Mouse (Mus musculus) c-Kit-positive CD71-positive TER-119-positive erythroid progenitor cells, embryonic 14.5 days (primary cell): ENCODE measurements around the gene Cacnb2.

ENCODE experiments used
- DNase-seq: peaks from one replicate; pipeline ENCODE4 v3.0.0-alpha.2; 2013; ENCODE audit warnings: low spot score

Cacnb2 gene

DNA sequence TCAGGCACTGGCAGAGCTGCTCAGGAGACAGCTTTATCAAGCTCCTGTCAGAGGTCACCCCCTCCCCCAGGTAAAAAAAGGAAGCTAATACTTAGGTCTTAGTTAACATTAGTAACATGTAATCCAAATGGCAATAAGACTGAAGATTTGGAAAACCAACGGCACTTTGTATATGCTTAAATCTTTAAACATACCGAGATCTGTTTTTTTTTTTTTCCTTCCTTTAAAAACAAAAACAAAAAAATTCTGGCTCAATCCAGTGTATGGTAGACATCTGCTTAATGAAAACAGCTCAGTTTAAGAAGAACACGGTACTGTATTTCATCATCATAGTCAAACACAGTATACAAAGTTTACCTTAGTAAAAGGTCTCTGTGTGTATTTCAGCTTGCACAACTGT, at the start of gene Cacnb2:
Cacnb2 (plus strand) TSS at position 301 of the 400 bp plus-strand sequence.
- DNase-seq = no peak

DNA sequence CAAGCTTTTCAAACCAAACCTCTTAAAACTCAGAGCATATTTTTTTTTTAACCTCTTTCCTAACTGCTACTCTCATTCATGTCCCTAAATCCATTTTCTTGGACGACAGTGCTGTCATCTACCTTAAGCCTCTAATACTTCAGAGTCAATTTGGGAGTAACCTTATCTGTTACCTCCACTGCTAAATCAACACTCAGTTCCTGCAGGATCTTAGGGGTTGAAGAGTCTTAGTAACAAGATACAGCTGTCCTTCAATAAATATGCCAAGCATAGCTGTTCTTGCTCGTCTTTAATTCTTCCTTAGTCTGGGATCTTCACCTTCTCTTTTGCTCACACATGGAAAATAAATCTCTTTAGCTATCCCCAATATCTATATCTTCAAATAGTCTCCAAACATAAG, 34.9 kb upstream of the Cacnb2 start:
- DNase-seq = no peak

GRCm38 (mm10) chr2:14571300-14571699, 31.6 kb upstream of the Cacnb2 start:
- DNase-seq = no peak

DNA sequence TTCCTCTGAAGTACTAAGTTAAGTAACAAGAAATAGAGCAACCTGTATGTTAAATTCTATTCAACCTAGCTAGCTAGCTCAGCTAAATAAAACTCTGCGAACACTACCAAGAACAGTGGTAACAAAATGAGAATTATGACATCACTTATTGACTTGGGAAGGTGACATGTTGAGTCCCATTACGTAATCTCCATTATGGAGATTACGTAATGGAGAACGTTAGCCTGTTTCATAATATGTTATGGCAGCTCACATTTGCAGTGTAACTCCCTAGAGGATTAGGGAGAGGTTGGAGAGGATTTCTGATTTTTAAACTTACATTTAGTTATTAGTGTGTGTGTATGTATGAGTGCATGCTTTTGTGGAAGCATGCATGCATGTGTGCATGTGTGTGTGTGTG, 13.3 kb upstream of the Cacnb2 start:
- no peak for DNase-seq

GRCm38 (mm10) chr2:14597909-14598563, 4.9 kb upstream of the Cacnb2 start:
- no peak for DNase-seq

DNA sequence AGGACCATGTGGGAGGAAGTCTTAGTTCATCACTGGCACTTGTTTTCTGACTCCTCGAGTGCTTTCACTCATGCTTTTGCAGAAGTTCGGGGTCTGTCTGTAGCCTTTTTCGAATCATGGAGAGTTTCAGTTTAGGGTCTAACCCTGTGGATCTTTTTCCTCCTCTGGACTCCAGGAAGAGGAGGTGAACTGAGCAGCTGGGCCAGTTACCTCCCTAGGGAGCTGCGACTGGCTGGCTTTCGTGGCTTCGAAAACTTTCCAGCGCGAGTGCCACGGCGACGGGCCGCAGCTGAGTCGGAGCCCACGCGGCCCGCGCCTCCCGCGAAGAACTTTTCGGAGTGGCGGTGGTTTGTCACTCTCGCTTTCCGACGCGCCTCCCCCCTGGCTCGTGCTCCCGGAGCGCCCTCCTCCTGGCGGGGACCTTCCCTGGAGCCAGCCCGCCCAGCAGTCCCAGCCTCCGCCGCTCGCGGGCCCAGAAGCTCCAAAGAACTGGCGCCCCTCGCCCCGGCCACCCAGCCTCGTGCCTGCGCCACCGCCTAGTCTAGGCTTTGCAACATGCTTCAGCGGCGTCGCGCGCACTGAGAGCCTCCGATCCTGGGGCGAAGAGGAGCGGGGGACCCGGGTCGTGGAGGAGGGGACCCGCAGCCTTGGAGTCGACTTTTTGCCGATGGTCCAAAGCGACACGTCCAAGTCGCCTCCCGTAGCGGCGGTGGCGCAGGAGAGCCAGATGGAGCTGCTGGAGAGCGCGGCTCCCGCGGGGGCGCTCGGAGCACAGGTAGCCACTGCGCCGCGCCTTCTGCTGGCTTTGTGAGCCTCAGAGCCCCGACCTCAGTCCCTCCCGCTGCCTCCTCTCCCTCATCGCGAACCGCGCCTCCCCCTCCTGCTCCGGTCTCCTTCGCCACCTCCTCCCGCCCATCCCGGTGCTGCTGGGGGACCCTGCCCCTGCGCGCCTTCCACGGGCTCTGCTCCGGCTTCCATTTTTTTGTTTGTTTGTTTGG, 1.2 kb downstream of the Cacnb2 start:
- no peak for DNase-seq

GRCm38 (mm10) chr2:14604791-14605190, 1.9 kb downstream of the Cacnb2 start:
- no peak for DNase-seq

- no peak for DNase-seq
Observed at GRCm38 (mm10) chr2:14605207-14605606, 2.3 kb downstream of the Cacnb2 start.

- DNase-seq = no peak
Observed at GRCm38 (mm10) chr2:14608606-14609005, 5.7 kb downstream of the Cacnb2 start.

DNA sequence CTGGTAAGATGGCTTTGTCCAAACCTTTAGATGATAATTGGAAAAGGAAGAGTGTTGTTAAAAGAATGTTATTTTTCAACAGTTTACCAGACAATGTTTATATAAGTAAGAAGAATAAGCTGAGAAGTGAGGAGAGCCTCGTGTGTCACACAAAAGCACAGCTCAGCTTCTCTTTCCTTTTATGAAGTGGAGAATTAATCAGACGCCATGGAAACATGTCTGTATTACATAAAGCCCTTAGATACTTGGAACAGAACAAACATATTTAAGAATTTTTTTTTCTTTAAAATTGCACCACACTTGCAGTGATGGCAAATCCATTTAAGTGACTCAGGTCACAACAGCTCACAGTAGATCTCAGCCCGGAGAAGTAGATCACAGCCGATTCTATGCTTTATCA, 9.8 kb downstream of the Cacnb2 start:
- DNase-seq = no peak

GRCm38 (mm10) chr2:14616361-14616760, 13.5 kb downstream of the Cacnb2 start:
- no peak for DNase-seq

DNA sequence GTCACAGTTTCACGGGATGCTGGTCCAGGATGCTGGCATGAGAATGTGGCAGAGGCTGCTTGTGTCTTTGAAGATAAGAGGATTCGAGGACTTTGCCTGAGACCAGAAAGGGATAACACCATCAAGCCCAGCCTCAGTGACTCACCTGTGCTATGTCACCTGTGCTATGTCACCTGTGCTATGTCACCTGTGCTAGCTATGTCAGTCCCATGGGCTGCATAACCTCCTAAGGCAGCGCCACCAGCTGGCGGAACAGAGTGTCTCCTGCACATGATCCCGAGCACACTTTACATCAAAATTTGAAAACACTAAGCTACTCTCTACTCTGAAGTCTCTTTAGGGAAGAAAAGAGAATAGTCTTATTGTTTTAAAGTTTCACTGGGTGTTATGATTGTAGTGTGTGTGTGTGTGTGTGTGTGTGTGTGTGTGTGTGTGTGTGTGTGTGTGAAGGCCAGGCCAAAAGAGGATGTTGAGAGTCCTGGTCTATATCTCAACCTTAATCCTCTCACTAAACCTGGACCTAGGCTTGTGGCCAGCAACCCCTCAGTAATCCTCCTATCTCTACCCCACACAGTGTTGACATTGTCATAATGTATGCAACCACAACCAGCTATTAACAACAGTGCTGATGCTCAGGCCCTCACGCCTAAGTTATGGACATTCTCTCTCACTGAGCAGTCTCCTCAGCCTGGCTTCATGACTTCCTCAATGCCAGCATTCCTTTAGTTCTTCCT, 17.4 kb downstream of the Cacnb2 start:
- DNase-seq = no peak

- DNase-seq = no peak
Observed at GRCm38 (mm10) chr2:14620891-14621290, 18.0 kb downstream of the Cacnb2 start.

DNA sequence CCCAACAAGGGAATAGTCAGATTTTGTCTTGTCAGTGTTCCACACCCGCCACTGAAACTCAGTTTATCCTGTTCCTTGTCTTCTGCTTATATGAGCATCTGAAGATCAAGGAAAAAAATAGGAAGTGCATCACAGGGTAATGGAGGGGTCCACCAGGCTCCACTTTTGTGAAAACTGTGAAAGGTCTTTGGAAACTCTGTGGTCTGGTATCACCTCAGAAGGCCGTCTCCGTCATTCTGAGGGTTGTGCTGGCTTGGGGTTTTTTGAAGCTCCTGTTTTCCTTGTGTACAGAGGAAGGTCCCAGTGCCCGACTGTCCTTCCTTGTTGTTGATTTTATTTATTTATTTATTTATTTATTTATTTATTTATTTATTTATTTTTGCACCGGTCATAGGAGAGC, 20.9 kb downstream of the Cacnb2 start:
- no peak for DNase-seq

GRCm38 (mm10) chr2:14629814-14630492, 27.1 kb downstream of the Cacnb2 start:
- no peak for DNase-seq

DNA sequence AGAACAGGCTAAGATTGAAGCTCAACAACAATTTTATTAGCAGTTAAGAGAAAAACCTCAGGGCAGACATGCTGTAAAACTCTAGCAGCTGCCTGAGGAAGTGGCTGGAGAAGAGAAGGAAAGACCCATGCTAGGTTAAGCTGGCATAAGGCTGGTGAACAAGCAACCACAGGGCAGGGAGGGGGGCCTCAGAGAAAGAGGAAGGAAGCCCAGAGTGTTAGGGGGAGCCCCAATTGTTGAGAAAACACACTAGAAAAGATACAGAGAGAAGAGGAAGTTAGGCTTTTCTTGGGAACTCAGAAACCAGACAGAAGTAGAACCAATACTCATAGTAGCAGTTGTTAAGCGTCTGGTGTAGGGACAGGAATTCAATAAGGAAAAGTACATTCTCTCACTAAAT, 28.7 kb downstream of the Cacnb2 start:
- DNase-seq = peak; percentile 3

- no peak for DNase-seq
Observed at GRCm38 (mm10) chr2:14633202-14633601, 30.3 kb downstream of the Cacnb2 start.

GRCm38 (mm10) chr2:14639266-14639665, 36.4 kb downstream of the Cacnb2 start:
- DNase-seq = no peak

DNA sequence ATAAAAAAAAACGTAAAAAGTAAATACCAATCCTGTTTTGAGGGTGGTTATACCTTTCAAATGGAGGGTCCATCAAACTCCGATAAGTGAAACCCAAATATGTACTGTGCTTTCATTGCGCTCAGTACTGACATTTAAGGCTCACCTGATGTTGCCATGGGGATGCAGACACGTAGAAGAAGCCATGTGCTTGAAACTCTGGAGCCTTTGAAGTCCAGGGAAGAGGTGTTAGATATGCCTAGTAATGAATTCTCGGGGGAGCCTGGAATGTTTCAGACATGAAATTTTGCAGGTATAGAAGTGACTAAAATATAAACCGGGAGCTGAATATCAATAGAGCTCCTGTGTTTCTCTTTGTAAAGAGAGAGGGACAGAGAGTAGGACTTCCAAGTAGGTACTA, 37.0 kb downstream of the Cacnb2 start:
- no peak for DNase-seq

GRCm38 (mm10) chr2:14641040-14641439, 38.2 kb downstream of the Cacnb2 start:
- no peak for DNase-seq

DNA sequence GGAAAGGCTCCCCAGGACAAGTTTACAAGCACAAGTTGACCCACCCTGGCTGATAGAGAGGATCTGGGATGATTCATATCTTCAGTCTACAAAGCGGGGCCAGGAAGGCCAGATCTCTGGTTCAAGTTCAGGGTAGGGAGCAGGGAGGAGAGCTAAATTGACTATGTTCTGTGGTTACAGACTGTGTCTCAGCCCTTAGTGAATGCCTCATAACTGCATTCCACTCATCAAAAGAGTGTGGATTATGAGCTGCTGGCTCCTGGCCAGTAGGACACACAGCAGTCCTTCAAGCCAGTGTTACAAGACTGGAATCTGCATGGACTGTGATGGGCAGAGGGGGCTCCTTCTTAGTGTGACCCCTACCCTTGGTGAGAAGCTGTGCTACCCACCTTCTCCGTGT, 48.4 kb downstream of the Cacnb2 start:
- DNase-seq = no peak

DNA sequence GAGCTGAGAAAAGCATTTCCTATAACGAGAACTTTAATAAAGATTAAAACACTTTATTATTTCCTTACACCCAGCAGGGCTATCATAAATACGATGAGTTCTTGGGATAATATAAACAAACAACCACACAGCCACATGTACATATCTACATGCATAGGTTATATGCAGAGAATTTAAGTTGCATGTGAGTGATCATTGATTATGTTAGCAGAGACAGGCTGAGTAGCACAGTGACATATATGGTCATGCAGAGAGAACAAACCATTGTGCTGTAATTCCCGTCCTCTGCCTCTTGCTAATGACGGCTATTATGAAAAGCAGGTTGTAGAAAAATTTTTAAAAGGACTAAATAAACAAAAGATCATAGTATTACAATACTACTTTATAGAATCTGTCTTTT, 53.8 kb downstream of the Cacnb2 start:
- DNase-seq = no peak
